Mouse (Mus musculus) heart, postnatal 4 days (tissue): ENCODE results near the gene A730071L15Rik. TPM values are rescaled to one million over a fixed set of nuclear protein-coding genes. Genes with fewer than 3 reads are reported as not detected.

ENCODE experiments used
- DNase-seq: peaks from one replicate; pipeline ENCODE4 v3.0.0; 2021
- total RNA-seq, 2 experiments: library from RNA; stranded (reverse); gene quantifications; 2 replicates each; pipeline ENCODE4 v1.2.3; 2021

Gene A730071L15Rik
- total RNA-seq, 2 experiments from 2014 or later: 0.20 TPM; not detected in 1

DNA sequence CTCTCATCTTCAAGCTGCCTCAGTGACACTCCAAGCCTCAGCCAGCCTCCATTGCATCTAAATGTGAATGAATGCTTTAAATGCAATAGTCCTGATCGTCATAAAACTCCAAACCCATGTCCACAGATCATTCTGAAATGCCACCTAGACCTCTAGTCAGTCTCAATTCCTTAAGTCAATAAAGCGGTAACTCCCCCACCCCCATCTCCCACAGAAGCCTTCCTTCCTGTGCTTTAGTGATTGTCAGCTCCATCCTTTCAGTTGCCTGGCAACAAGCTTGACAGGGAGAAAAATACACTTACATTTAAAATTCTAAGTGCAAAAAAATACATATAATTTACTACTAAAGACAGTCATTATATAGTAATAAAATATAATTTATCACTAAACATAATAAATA lies 16.6 kb upstream of the A730071L15Rik start:
- no peak for DNase-seq

GRCm38 (mm10) chr11:6184202-6184935 lies 15.5 kb upstream of the A730071L15Rik start:
- DNase-seq: peak; percentile 11

DNA sequence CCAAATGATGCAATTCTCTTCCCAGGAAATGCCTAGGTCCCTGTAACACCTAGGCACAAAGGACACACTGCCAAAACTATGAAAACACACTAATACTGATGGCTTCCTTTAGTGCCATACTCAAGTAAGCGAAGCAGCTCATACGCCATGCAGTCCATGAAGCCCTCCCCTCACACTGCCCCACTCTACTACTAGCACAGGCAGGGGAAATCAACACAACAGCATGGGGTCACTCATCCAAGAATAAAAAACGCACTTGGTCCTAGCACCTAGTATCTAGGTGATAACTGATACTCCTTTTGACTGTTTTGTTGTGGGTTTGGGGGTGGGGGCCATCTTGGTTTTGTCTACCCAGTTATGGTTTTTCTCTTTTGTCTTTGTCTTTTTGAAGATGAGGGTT lies 12.4 kb upstream of the A730071L15Rik start:
- no peak for DNase-seq

- DNase-seq: peak; percentile 96
Measured at GRCm38 (mm10) chr11:6187878-6188277, 12.0 kb upstream of the A730071L15Rik start.

DNA sequence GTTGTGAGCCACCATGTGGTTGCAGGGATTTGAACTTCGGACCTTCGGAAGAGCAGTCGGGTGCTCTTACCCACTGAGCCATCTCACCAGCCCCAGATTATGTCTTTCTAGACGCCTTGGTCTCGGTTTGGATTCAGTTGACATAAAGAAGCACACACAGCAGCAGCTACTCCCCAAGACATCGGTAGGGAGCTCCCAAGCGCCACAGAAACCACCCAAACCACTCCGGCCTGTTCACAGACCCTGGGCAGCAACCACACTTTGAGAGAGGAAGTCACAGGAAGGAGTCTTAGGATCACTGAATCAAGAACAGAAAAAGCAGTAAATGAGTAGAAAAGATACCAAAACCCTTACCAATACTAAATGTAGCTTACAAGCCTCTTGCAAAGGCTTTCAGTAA lies 3.0 kb upstream of the A730071L15Rik start:
- DNase-seq: no peak

DNA sequence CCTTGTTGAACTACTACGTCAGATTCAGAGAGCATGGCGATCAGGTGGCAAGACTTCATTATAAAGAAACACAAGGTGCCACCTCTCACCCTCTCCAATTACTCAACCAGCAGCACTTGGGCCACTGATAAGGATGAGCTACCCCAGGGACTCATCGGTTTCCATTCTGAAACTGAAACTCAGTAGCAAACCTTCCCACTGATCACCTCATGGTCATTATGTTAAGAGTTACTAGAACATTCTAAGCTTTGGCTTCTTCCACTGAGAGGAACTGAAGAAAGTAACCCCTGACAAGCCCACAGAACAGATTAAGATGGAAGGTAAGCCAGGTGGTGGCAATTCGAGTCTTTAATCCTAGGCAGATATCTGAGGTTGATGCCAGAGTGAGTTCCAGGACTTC lies 1.4 kb upstream of the A730071L15Rik start:
- no peak for DNase-seq

DNA sequence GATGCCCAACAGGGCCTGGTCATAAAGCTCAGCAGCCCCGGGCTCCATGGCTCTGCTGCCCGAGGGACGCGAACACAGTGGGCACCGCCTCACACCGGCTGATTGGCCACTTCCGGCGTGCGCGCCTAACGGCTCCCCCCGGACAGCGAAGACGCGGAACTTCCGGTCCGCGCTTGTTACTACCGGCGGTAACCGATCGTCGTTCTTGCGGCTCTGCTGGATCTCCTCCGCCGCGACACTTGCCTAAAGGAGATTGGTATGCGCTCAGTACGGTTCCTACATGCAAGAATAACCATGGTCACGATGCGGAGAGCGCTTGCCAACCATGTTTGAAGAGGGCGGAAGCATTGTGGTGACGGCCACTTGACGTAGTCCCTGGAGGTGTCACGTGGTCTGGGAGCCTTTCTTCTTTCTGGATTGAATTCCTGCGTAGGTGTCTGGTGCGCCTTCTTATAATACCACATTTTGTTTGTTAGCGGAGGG lies 299 bp downstream of the A730071L15Rik start, which contains the start of gene Nudcd3:
Gene Nudcd3, minus strand, starts transcription at position 329 of the 483 bp plus-strand sequence.
- peak; percentile 90 for DNase-seq

DNA sequence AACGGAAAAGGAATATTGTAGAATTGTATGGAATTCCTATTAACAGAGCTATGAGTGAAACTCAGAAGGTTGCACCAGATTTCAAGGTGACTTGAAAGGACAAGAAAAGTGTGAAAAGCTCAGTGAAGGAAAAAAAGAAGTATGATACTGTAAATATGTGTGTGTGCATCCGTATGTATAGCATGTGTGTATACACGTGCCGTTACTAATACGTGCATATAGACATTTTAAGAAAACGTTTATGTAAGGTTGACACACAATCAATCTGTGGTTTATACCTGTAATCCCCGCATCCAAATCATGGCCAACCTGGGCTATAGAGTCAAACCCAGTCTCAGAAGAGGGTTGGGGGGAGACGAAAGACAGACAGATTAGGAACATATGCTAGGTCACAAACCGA lies 741 bp downstream of the A730071L15Rik start:
- DNase-seq: no peak

- no peak for DNase-seq
Measured at GRCm38 (mm10) chr11:6207090-6207489, 7.3 kb downstream of the A730071L15Rik start.

GRCm38 (mm10) chr11:6208158-6208557 lies 8.3 kb downstream of the A730071L15Rik start:
- no peak for DNase-seq

- DNase-seq: no peak
Measured at GRCm38 (mm10) chr11:6216834-6217233, 17.0 kb downstream of the A730071L15Rik start.

DNA sequence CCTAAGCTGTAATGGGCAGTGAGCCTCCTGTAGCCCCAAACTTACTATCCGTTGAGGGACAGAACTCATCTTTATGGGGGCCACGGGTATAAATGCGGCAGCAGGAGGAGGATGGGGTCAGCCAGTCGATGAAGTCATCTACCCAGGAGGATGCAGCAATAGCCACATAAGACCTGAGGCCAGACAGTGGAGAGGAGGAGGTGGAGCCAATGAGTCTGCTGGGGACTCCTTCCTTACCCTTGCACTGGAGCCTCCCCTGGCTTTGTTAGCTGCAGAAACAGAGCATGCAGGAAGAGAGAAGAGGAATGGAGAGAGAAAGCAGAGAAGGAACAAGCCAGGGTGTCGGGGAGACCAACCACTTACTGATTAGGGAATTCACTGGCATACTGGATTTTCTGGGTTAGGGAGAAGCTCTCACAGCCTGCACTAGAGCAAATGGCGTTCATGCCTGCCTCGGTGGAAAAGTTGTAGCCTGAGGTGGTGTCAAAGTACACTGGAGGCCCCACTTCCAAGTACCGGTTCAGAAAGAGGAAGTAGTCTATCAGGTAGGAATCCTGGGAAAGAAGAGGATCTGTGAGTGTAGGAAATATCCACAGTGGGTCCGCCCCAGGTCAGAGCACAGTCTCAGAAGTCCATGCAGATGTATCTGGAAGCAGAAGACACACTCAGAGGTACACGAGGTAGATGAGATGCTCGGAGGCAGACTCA lies 18.5 kb downstream of the A730071L15Rik start:
- no peak for DNase-seq

DNA sequence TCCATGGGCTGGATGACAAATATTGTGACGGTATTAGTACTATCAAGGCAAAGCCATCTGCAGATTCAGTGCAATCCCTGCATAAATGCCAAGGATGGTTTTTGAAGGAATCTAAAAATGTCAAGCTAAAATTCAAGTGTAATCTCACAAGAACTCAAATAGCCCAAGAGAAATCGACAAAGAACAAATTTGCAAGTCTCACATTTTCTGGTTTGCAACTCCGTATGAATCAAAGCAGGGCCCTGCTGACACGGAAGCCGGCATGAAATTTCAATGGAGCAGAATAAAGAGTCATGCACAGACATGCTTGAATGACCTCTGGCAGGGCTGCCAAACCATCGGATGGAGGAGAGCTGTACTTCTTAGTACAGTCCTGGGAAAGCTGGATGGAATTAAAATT lies 20.1 kb downstream of the A730071L15Rik start:
- DNase-seq: no peak

DNA sequence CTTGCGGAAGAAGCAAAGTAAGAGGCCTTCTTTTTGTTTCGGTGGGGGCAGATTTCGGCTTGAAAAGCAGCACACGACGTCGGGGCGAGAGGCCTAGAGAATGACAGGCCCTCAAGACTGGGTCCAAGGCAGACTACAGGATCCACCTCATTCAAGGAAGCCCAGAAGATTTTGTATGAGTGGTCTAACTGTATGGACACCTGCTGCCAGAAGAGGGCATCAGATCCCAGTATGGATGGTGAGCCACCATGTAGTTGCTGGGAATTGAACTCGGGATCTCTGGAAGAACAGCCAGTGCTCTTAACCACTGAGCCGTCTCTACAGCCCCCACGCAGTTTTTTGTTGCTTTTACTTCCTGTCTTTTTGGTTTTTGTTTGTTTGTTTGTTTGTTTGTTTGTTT lies 22.4 kb downstream of the A730071L15Rik start:
- DNase-seq: no peak

GRCm38 (mm10) chr11:6224541-6225229 lies 24.9 kb downstream of the A730071L15Rik start:
- no peak for DNase-seq

- DNase-seq: no peak
Measured at GRCm38 (mm10) chr11:6230012-6230411, 30.2 kb downstream of the A730071L15Rik start, which contains the start of gene Npc1l1. Gene Npc1l1, minus strand, starts transcription at chr11:6230143.

DNA sequence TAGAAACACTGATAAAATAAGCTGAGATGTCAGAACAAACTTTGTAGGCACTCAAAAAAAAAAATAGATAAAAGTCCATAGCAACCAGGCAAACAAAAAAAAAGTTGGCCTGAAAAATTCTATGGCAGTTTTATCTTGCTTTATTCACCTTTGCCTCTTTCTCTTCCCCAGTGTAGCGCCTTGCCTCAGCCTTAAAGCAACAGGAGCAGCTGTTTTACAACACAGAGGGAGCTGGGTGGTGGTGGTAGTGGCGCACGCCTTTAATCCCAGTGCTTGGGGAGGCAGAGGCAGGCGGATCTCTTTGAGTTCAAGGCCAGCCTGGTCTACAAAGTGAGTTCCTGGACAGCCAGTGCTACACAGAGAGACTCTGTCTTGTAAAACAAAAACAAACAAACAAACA lies 33.2 kb downstream of the A730071L15Rik start:
- no peak for DNase-seq

- no peak for DNase-seq
Measured at GRCm38 (mm10) chr11:6244707-6245106, 44.9 kb downstream of the A730071L15Rik start.

Other genes starting within 250 kb of the A730071L15Rik start
- gene Gck, start 249.9 kb upstream of the A730071L15Rik start, total RNA-seq: not detected
- gene Ykt6, start 244.3 kb upstream of the A730071L15Rik start, total RNA-seq: 10 to 100 TPM; 92.8 to 94.5 TPM
- gene Camk2b, start 133.7 kb upstream of the A730071L15Rik start, total RNA-seq: 1 to 10 TPM; 8.7 to 8.8 TPM
- 10 to 100 TPM; 64.2 to 66.8 TPM for gene Nudcd3, start 386 bp downstream of the A730071L15Rik start, total RNA-seq
- gene Npc1l1, start 30.1 kb downstream of the A730071L15Rik start, total RNA-seq: under 1 TPM in 1 of 2 experiments, not detected in 1; 0.07 TPM
- gene Ddx56, start 67.7 kb downstream of the A730071L15Rik start, total RNA-seq: 10 to 100 TPM; 37.5 to 38.2 TPM
- gene Tmed4, start 74.8 kb downstream of the A730071L15Rik start, total RNA-seq: 10 to 100 TPM; 62.9 to 68.5 TPM
- 100 to 1,000 TPM; 874 to 885 TPM for gene Ogdh, start 91.6 kb downstream of the A730071L15Rik start, total RNA-seq
- 10 to 100 TPM; 46.8 to 49.1 TPM for gene Zmiz2, start 189.0 kb downstream of the A730071L15Rik start, total RNA-seq
- gene Ppia, start 215.4 kb downstream of the A730071L15Rik start, total RNA-seq: 1,000 to 10,000 TPM; 1,521 to 1,568 TPM
- gene H2afv, start 244.4 kb downstream of the A730071L15Rik start, total RNA-seq: 100 to 1,000 TPM; 125 to 126 TPM